Mouse (Mus musculus): ENCODE measurements at regions not wholly inside any gene's neighbourhood (a gene's known extent, or its start where the extent isn't known, plus 50 kb on each side); places are given as distances from the start of the nearest gene placed in this dataset.

DNA sequence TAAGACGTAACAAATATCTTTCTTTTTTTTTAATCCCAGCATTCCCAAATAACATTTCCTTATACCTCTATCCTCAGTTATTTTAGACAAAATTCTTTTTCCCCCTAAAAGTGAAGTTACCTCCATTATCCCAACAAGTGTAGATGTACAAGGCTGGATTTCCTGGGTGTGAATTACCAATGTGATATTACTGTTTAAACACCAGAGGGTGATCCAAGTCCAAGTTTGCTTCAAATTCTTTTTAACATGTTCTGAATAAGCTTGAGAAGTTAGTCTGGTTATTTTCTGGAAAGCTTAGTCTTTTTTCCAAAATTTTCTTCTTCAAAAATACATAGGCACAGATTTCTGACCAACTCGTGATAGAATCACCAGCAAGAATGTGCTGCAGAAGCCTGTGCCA is 329.5 kb upstream of the Cdh12 start:
- H3K27ac ChIP-seq (ENCODE audit: insufficient read depth, low read depth, low read length, poor library complexity, severe bottlenecking), result no peak overlapping the region
- in situ Hi-C loops (cut with MboI; ENCODE audit: low sequenced_read_pairs in 2 of 2, unreplicated experiment in 2 of 2), result no loop called here
- H3K9me3 ChIP-seq (ENCODE audit: control insufficient read depth, insufficient read depth, low read depth, low read length), result no peaks in the 10 kb centered on the region
- H3K9ac ChIP-seq (ENCODE audit: insufficient read depth, low read depth, low read length, poor library complexity, severe bottlenecking), result no peak overlapping the region
- H3K36me3 ChIP-seq (ENCODE audit: control insufficient read depth, insufficient read depth, low read length, poor library complexity, severe bottlenecking), result no peaks in the 10 kb centered on the region
- H3K4me3 ChIP-seq (ENCODE audit: insufficient read depth in 1 of 2, low read depth in 1 of 2, low read length in 2 of 2, poor library complexity in 1 of 2, severe bottlenecking in 1 of 2), result no peak overlapping the region
- no peak for DNase-seq (ENCODE audit: low read depth, low spot score)
- no peak for TF ChIP-seq ZNF384 (IDR thresholded peaks at IDR 0.05; ENCODE audit: low read depth, low read length)
- TF ChIP-seq MAFK (IDR thresholded peaks at IDR 0.05; ENCODE audit: insufficient read depth, low read depth, low read length), result no peak
- no peak for TF ChIP-seq HCFC1 (IDR thresholded peaks at IDR 0.05; ENCODE audit: borderline replicate concordance, insufficient read depth, low read length)
- TF ChIP-seq ZC3H11A (IDR thresholded peaks at IDR 0.05; ENCODE audit: borderline replicate concordance, low read depth, low read length), result no peak
- no peak for TF ChIP-seq CHD2 (IDR thresholded peaks at IDR 0.05; ENCODE audit: low read depth, low read length)
- H3K4me1 ChIP-seq (ENCODE audit: control insufficient read depth in 2 of 2, insufficient read depth in 2 of 2, low read length in 2 of 2, poor library complexity in 1 of 2), result no peaks in the 10 kb centered on the region

DNA sequence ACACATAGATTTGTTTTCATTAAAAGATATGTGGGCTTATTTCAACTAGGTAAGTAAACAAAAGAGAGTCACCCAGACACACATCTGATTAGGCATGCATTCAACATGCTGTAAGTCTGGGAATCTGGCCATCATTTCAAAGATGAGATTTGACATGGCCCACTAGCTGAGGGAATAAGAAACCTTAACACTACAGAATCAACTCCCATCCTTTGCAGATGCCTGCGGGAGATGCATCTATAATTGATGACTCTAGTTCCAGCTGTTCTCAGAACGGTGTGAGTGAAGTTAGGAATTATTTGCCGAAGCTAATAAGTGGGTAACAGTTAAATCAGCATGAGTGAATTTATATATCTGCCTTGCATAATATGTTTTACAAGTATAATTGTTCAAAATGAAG is 325.5 kb upstream of the Cdh12 start:
- TF ChIP-seq HCFC1 (IDR thresholded peaks at IDR 0.05; ENCODE audit: borderline replicate concordance, insufficient read depth, low read length), result no peak
- TF ChIP-seq CHD2 (IDR thresholded peaks at IDR 0.05; ENCODE audit: low read depth, low read length), result no peak
- no peak for TF ChIP-seq ZNF384 (IDR thresholded peaks at IDR 0.05; ENCODE audit: low read depth, low read length)
- no peak for TF ChIP-seq MAFK (IDR thresholded peaks at IDR 0.05; ENCODE audit: insufficient read depth, low read depth, low read length)
- no peak for TF ChIP-seq ZC3H11A (IDR thresholded peaks at IDR 0.05; ENCODE audit: borderline replicate concordance, low read depth, low read length)
- Histone ChIP-seq H3K9me3 (ENCODE audit: control insufficient read depth, insufficient read depth, low read depth, low read length) (no peaks in the 10 kb centered on the region), H3K9ac (ENCODE audit: insufficient read depth, low read depth, low read length, poor library complexity, severe bottlenecking) (no peak overlapping the region), H3K36me3 (ENCODE audit: control insufficient read depth, insufficient read depth, low read length, poor library complexity, severe bottlenecking) (no peaks in the 10 kb centered on the region), H3K27ac (ENCODE audit: insufficient read depth, low read depth, low read length, poor library complexity, severe bottlenecking) (no peak overlapping the region), H3K4me1 (ENCODE audit: control insufficient read depth in 2 of 2, insufficient read depth in 2 of 2, low read length in 2 of 2, poor library complexity in 1 of 2) (no peaks in the 10 kb centered on the region), H3K4me3 (ENCODE audit: insufficient read depth in 1 of 2, low read depth in 1 of 2, low read length in 2 of 2, poor library complexity in 1 of 2, severe bottlenecking in 1 of 2) (no peak overlapping the region)
- DNase-seq (ENCODE audit: low read depth, low spot score), result no peak
- in situ Hi-C loops (cut with MboI; ENCODE audit: low sequenced_read_pairs in 2 of 2, unreplicated experiment in 2 of 2), result no loop called here

DNA sequence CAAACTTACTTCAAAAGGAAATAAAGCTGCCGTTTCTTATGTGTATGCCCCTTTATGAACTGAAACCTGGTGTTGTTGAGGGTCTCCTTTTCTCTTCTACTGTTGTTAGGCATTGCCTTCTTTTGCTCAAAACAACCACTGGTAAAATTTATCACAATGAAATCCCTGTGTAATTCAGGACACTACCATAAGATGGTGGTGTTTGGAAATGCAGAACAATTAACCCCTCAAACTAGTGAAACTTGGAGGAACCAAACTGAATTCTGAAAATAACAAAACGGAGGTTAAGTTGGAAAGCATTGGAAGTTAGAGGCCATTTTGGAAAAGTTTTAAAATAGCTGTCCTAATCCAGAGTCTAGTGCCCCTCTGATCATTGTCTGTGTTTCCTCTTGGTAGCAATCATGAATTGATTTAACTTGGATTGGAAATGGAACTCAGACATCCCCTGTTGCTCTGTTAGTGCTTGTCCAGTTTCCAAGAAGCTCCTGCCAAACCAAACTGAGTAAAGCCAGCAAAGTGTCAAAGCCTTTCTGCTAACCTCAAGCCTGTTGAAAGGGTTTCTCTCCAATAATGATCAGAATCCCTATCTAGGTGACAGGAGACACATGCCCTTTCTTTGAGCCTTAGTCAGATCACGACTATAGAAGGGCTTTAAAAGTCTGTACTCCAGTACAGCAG is 313.0 kb upstream of the Cdh12 start:
- H3K4me1 ChIP-seq (ENCODE audit: control insufficient read depth in 2 of 2, insufficient read depth in 2 of 2, low read length in 2 of 2, poor library complexity in 1 of 2), result no peaks in the 10 kb centered on the region
- no peaks in the 10 kb centered on the region for H3K9me3 ChIP-seq (ENCODE audit: control insufficient read depth, insufficient read depth, low read depth, low read length)
- in situ Hi-C loops (cut with MboI; ENCODE audit: low sequenced_read_pairs in 2 of 2, unreplicated experiment in 2 of 2), result no loop called here
- H3K27ac ChIP-seq (ENCODE audit: insufficient read depth, low read depth, low read length, poor library complexity, severe bottlenecking), result no peak overlapping the region
- no peaks in the 10 kb centered on the region for H3K36me3 ChIP-seq (ENCODE audit: control insufficient read depth, insufficient read depth, low read length, poor library complexity, severe bottlenecking)
- no peak overlapping the region for H3K4me3 ChIP-seq (ENCODE audit: insufficient read depth in 1 of 2, low read depth in 1 of 2, low read length in 2 of 2, poor library complexity in 1 of 2, severe bottlenecking in 1 of 2)
- TF ChIP-seq CHD2 (IDR thresholded peaks at IDR 0.05; ENCODE audit: low read depth, low read length), result no peak
- no peak for TF ChIP-seq ZC3H11A (IDR thresholded peaks at IDR 0.05; ENCODE audit: borderline replicate concordance, low read depth, low read length)
- no peak for DNase-seq (ENCODE audit: low read depth, low spot score)
- H3K9ac ChIP-seq (ENCODE audit: insufficient read depth, low read depth, low read length, poor library complexity, severe bottlenecking), result no peak overlapping the region

DNA sequence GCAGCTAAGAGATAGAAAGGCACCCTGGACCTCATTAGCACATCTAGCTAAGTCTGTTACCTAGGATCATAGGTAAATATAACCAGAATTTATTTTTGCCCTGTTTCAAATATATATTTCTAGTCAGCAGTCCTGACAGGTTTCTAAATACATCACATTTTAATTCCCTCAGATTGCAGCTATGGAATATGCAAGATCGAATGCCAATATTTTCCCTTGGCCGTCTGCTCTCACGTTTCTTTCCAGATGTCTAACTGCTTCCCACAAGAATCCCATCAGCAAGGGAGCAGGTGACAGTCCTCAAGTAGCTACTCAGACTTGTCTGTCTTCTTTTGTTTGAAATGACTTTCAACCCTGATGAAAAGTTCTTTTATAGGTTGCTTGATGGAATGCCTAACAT is 297.2 kb upstream of the Cdh12 start:
- no peak for DNase-seq (ENCODE audit: low read depth, low spot score)
- Histone ChIP-seq H3K4me3 (ENCODE audit: insufficient read depth in 1 of 2, low read depth in 1 of 2, low read length in 2 of 2, poor library complexity in 1 of 2, severe bottlenecking in 1 of 2) (no peak overlapping the region), H3K9me3 (ENCODE audit: control insufficient read depth, insufficient read depth, low read depth, low read length) (no peaks in the 10 kb centered on the region), H3K36me3 (ENCODE audit: control insufficient read depth, insufficient read depth, low read length, poor library complexity, severe bottlenecking) (no peaks in the 10 kb centered on the region), H3K9ac (ENCODE audit: insufficient read depth, low read depth, low read length, poor library complexity, severe bottlenecking) (no peak overlapping the region), H3K27ac (ENCODE audit: insufficient read depth, low read depth, low read length, poor library complexity, severe bottlenecking) (no peak overlapping the region), H3K4me1 (ENCODE audit: control insufficient read depth in 2 of 2, insufficient read depth in 2 of 2, low read length in 2 of 2, poor library complexity in 1 of 2) (no peaks in the 10 kb centered on the region)
- in situ Hi-C loops (cut with MboI; ENCODE audit: low sequenced_read_pairs in 2 of 2, unreplicated experiment in 2 of 2), result no loop called here
- no peak for TF ChIP-seq CHD2 (IDR thresholded peaks at IDR 0.05; ENCODE audit: low read depth, low read length)
- no peak for TF ChIP-seq HCFC1 (IDR thresholded peaks at IDR 0.05; ENCODE audit: borderline replicate concordance, insufficient read depth, low read length)
- TF ChIP-seq ZC3H11A (IDR thresholded peaks at IDR 0.05; ENCODE audit: borderline replicate concordance, low read depth, low read length), result no peak
- no peak for TF ChIP-seq MAFK (IDR thresholded peaks at IDR 0.05; ENCODE audit: insufficient read depth, low read depth, low read length)
- no peak for TF ChIP-seq ZNF384 (IDR thresholded peaks at IDR 0.05; ENCODE audit: low read depth, low read length)

Measured in ES-E14 (cell line).